Mouse (Mus musculus) left cerebral cortex, adult 11 months (tissue): ENCODE data around the gene Pla2g16.

Experiments used
- DNase-seq: peaks from one replicate; pipeline ENCODE4 v3.0.0; 2022; ENCODE audit warnings: low spot score

Gene Pla2g16

GRCm38 (mm10) chr19:7564457-7564856, 7.2 kb downstream of the Pla2g16 start:
- DNase-seq = no peak

- no peak for DNase-seq
Measured at GRCm38 (mm10) chr19:7566826-7567225, 9.6 kb downstream of the Pla2g16 start.

- DNase-seq = no peak
Measured at GRCm38 (mm10) chr19:7568364-7568763, 11.1 kb downstream of the Pla2g16 start.

- no peak for DNase-seq
Measured at GRCm38 (mm10) chr19:7569650-7570049, 12.4 kb downstream of the Pla2g16 start.

GRCm38 (mm10) chr19:7576180-7576579, 18.9 kb downstream of the Pla2g16 start:
- DNase-seq = no peak

- DNase-seq = no peak
Measured at GRCm38 (mm10) chr19:7577710-7578109, 20.5 kb downstream of the Pla2g16 start.

GRCm38 (mm10) chr19:7581042-7581441, 23.8 kb downstream of the Pla2g16 start:
- no peak for DNase-seq

- no peak for DNase-seq
Measured at GRCm38 (mm10) chr19:7583101-7583500, 25.8 kb downstream of the Pla2g16 start.

- DNase-seq = no peak
Measured at GRCm38 (mm10) chr19:7583599-7583998, 26.3 kb downstream of the Pla2g16 start.

- DNase-seq = no peak
Measured at GRCm38 (mm10) chr19:7585279-7585678, 28.0 kb downstream of the Pla2g16 start.

GRCm38 (mm10) chr19:7585764-7586163, 28.5 kb downstream of the Pla2g16 start:
- no peak for DNase-seq

- no peak for DNase-seq
Measured at GRCm38 (mm10) chr19:7590795-7591194, 33.5 kb downstream of the Pla2g16 start.

GRCm38 (mm10) chr19:7592018-7592417, 34.8 kb downstream of the Pla2g16 start:
- DNase-seq = no peak

- peak; percentile 57 for DNase-seq
Measured at GRCm38 (mm10) chr19:7595534-7595933, 38.3 kb downstream of the Pla2g16 start.

GRCm38 (mm10) chr19:7598481-7598880, 41.2 kb downstream of the Pla2g16 start:
- DNase-seq = no peak

GRCm38 (mm10) chr19:7601551-7601950, 44.3 kb downstream of the Pla2g16 start:
- no peak for DNase-seq

GRCm38 (mm10) chr19:7604107-7604506, 46.8 kb downstream of the Pla2g16 start:
- DNase-seq = no peak

GRCm38 (mm10) chr19:7605013-7605412, 47.8 kb downstream of the Pla2g16 start:
- DNase-seq = no peak

- peak; percentile 50 for DNase-seq
Measured at GRCm38 (mm10) chr19:7605930-7606783, 48.9 kb downstream of the Pla2g16 start.

- DNase-seq = no peak
Measured at GRCm38 (mm10) chr19:7606801-7607689, 49.8 kb downstream of the Pla2g16 start, which contains the start of gene Lgals12. TSS of gene Lgals12 (minus strand) at chr19:7607193.

GRCm38 (mm10) chr19:7607690-7608201, 50.5 kb downstream of the Pla2g16 start:
- DNase-seq = no peak

GRCm38 (mm10) chr19:7611942-7612757, 54.9 kb downstream of the Pla2g16 start, which contains the start of gene Hrasls5:
TSS of gene Hrasls5 (plus strand) at chr19:7612541.
- no peak for DNase-seq
